Mouse (Mus musculus): ENCODE data around the gene Fam129c. TPM values are rescaled to one million over a fixed set of nuclear protein-coding genes. Genes with fewer than 3 reads are reported as not detected.

Fam129c gene
- polyA plus RNA-seq, 1 experiment from 2014 or later: 2.8 TPM

DNA sequence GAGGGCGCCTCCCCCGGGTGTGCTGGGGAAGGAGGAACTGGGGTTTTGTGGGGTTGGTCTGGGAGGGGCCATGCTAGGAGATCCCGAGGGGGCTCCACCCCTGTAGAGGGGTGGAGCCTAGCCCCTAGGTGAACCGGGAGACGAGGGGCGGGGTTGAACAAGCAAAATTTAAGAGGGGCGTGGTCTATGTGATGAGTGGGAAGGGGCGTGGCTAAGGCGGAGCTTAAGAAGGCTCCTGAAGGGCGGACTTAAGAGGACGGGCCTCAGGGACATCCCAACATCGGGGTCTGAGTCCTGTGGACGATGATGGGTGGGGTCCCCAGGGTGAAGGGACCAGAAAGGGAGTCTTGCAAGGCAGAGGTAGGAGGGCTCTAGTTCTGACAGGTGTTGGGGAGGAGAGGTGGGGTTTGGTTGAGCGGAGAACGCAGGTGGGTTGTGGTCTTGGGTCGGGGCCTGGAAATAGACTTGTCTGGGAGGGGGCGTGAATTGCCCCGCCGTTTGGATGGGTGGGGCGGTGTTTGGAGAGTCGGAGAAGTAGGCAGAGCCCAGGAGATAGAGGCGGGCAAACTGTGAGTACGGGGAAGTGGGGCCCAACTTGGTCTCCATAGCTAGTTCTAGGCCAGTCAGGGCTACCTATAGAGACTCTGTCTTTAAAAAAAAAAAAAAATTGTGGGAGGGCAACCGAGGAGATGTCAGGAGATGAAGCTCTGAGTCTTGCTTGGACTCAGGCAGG, 38.3 kb upstream of the Fam129c start:
- 2% methylated on average over 24 of the region's 24 CpGs for WGBS
- Histone ChIP-seq H3K36me3 (ENCODE audit: insufficient read depth, low read length) (no peaks in the 10 kb centered on the region), H3K27ac (no peak overlapping the region), H3K9me3 (replicated peaks; ENCODE audit: low read length) (no peaks in the 10 kb centered on the region), H3K4me3 (replicated peaks; ENCODE audit: low read depth, low read length) (peak overlapping the region; percentile 52), H3K9ac (ENCODE audit: low read depth, low read length) (peak overlapping the region; percentile 61; the same call in 1 of the 2 replicates), H3K4me2 (ENCODE audit: low read length) (peak overlapping the region; percentile 84), H3K27me3 (ENCODE audit: insufficient read depth, low read length) (peaks cover 12% of the 10 kb centered on the region; the same call in 1 of the 2 replicates), H3K4me1 (replicated peaks; ENCODE audit: insufficient read depth, low read length) (peaks cover 4% of the 10 kb centered on the region; the same call in 1 of the 2 replicates)
- TF ChIP-seq CTCF (IDR thresholded peaks at IDR 0.05; ENCODE audit: low read depth): peak; percentile 17; the same call in 1 of the 2 replicates
- ATAC-seq (replicated peaks; ENCODE audit: low FRiP score, low read depth): peak; percentile 65
- peak; percentile 94 for DNase-seq (ENCODE audit: low spot score)

- no peak overlapping the region for H3K27ac ChIP-seq
These were observed 37.4 kb upstream of the Fam129c start for GRCm38 (mm10) chr8:71560071-71560470.

DNA sequence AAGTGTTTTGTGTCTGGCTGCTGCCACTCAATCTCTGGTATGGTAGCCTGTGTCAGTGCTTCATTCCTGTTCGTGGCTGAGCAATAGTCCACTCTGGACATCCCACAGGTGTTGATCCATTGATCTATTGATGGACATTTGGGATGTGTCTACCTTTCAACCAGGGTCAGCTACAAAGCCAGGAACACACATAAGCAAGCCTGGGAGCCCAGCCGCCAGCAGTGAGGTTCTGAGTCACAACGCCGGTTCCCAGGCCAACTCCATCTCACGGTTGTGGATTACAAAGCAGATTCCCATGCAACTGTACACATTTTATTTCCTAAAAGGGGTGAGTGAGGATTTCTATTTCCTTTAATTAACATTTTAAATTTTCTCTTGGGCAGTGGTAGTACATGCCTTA, 36.7 kb upstream of the Fam129c start:
- Histone ChIP-seq H3K4me2 (ENCODE audit: low read length) (no peak overlapping the region), H3K4me1 (replicated peaks; ENCODE audit: insufficient read depth, low read length) (peaks cover 4% of the 10 kb centered on the region; the same call in 1 of the 2 replicates), H3K27me3 (ENCODE audit: insufficient read depth, low read length) (peaks cover 12% of the 10 kb centered on the region; the same call in 1 of the 2 replicates), H3K9me3 (replicated peaks; ENCODE audit: low read length) (no peaks in the 10 kb centered on the region), H3K9ac (ENCODE audit: low read depth, low read length) (no peak overlapping the region), H3K36me3 (ENCODE audit: insufficient read depth, low read length) (no peaks in the 10 kb centered on the region), H3K27ac (no peak overlapping the region), H3K4me3 (replicated peaks; ENCODE audit: low read depth, low read length) (no peak overlapping the region)
- ATAC-seq (replicated peaks; ENCODE audit: low FRiP score, low read depth): no peak
- no peak for TF ChIP-seq CTCF (IDR thresholded peaks at IDR 0.05; ENCODE audit: low read depth)
- WGBS: 87% methylated on average over 5 of the region's 5 CpGs
- no peak for DNase-seq (ENCODE audit: low spot score)

More at GRCm38 (mm10) chr8:71560071-71560470, 37.4 kb upstream of the Fam129c start:
- H3K9ac ChIP-seq (ENCODE audit: low read depth, low read length): no peak overlapping the region
- peaks cover 4% of the 10 kb centered on the region; the same call in 1 of the 2 replicates for H3K4me1 ChIP-seq (replicated peaks; ENCODE audit: insufficient read depth, low read length)
- H3K36me3 ChIP-seq (ENCODE audit: insufficient read depth, low read length): no peaks in the 10 kb centered on the region
- DNase-seq (ENCODE audit: low spot score) (no peak), ATAC-seq (replicated peaks; ENCODE audit: low FRiP score, low read depth) (no peak)
- H3K9me3 ChIP-seq (replicated peaks; ENCODE audit: low read length): no peaks in the 10 kb centered on the region
- WGBS: 73% methylated on average over 3 of the region's 3 CpGs
- TF ChIP-seq CTCF (IDR thresholded peaks at IDR 0.05; ENCODE audit: low read depth): no peak
- peaks cover 12% of the 10 kb centered on the region; the same call in 1 of the 2 replicates for H3K27me3 ChIP-seq (ENCODE audit: insufficient read depth, low read length)
- H3K4me3 ChIP-seq (replicated peaks; ENCODE audit: low read depth, low read length): no peak overlapping the region
- H3K4me2 ChIP-seq (ENCODE audit: low read length): no peak overlapping the region

- H3K27me3 ChIP-seq (ENCODE audit: insufficient read depth, low read length): peaks cover 12% of the 10 kb centered on the region; the same call in 1 of the 2 replicates
- no peak overlapping the region for H3K27ac ChIP-seq
- H3K9me3 ChIP-seq (replicated peaks; ENCODE audit: low read length): no peaks in the 10 kb centered on the region
- DNase-seq (ENCODE audit: low spot score) (peak; percentile 89), ATAC-seq (replicated peaks; ENCODE audit: low FRiP score, low read depth) (peak; percentile 14; the same call in 1 of the 2 replicates)
- H3K4me3 ChIP-seq (replicated peaks; ENCODE audit: low read depth, low read length): no peak overlapping the region
- no peak overlapping the region for H3K9ac ChIP-seq (ENCODE audit: low read depth, low read length)
- 4% methylated on average over 15 of the region's 15 CpGs for WGBS
- no peaks in the 10 kb centered on the region for H3K36me3 ChIP-seq (ENCODE audit: insufficient read depth, low read length)
- peaks cover 4% of the 10 kb centered on the region; the same call in 1 of the 2 replicates for H3K4me1 ChIP-seq (replicated peaks; ENCODE audit: insufficient read depth, low read length)
- no peak overlapping the region for H3K4me2 ChIP-seq (ENCODE audit: low read length)
- peak; percentile 98 for TF ChIP-seq CTCF (IDR thresholded peaks at IDR 0.05; ENCODE audit: low read depth)
These were observed 36.0 kb upstream of the Fam129c start for GRCm38 (mm10) chr8:71561401-71561800.

DNA sequence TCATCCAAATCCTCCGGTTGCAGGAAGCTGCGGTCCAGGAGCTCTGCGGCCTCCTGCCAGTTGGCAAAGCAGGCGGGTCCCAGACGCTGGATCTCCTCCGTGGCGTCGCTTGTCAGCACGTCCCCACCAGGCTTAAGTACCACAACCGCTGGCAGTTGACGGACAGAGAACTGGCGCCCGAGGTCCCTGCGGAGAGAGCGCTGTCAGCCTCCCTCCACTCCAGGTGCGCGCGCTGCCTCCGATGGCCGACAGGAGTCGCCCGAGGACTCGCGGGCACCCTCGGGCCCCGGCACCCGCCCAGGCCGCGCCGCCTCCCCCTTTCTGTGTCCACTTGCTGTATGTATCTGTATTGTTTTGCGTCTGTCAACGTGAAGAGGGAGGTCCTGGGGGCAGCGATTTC, 34.7 kb upstream of the Fam129c start:
- 2% methylated on average over 33 of the region's 33 CpGs for WGBS
- H3K27me3 ChIP-seq (ENCODE audit: insufficient read depth, low read length): peaks cover 11% of the 10 kb centered on the region; the same call in 1 of the 2 replicates
- H3K4me3 ChIP-seq (replicated peaks; ENCODE audit: low read depth, low read length): peak overlapping the region; percentile 20
- peaks cover 4% of the 10 kb centered on the region; the same call in 1 of the 2 replicates for H3K4me1 ChIP-seq (replicated peaks; ENCODE audit: insufficient read depth, low read length)
- H3K36me3 ChIP-seq (ENCODE audit: insufficient read depth, low read length): no peaks in the 10 kb centered on the region
- H3K4me2 ChIP-seq (ENCODE audit: low read length): peak overlapping the region; percentile 51
- ATAC-seq (replicated peaks; ENCODE audit: low FRiP score, low read depth) (peak; percentile 30), DNase-seq (ENCODE audit: low spot score) (peak; percentile 71)
- H3K27ac ChIP-seq: no peak overlapping the region
- H3K9me3 ChIP-seq (replicated peaks; ENCODE audit: low read length): no peaks in the 10 kb centered on the region
- no peak overlapping the region for H3K9ac ChIP-seq (ENCODE audit: low read depth, low read length)
- peak; percentile 81 for TF ChIP-seq CTCF (IDR thresholded peaks at IDR 0.05; ENCODE audit: low read depth)

DNA sequence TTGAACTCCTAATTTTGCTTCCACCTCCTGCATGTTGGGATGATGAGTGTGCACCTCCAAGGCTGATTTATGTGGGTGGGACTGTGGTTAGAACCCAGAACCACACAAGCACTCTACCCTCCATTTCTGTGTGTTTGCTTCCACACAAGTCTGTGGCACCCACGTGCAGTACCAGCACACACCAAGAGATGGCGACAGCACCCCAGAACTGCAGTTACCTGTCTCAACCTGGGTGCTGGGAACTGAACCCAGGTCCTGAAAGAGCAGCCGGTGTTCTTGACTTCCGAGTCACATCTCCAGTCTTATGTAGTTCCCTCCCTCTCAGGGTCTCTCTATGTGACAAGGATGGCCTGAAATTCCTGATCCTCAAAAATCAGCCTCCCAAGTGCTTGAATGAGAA, 33.5 kb upstream of the Fam129c start:
- no peak for DNase-seq (ENCODE audit: low spot score)
- TF ChIP-seq CTCF (IDR thresholded peaks at IDR 0.05; ENCODE audit: low read depth): peak; percentile 29; the same call in 1 of the 2 replicates
- H3K4me2 ChIP-seq (ENCODE audit: low read length): no peak overlapping the region
- H3K36me3 ChIP-seq (ENCODE audit: insufficient read depth, low read length): no peaks in the 10 kb centered on the region
- H3K9ac ChIP-seq (ENCODE audit: low read depth, low read length): no peak overlapping the region
- 88% methylated on average over 4 of the region's 4 CpGs for WGBS
- H3K27ac ChIP-seq: no peak overlapping the region
- no peak for ATAC-seq (replicated peaks; ENCODE audit: low FRiP score, low read depth)
- no peak overlapping the region for H3K4me3 ChIP-seq (replicated peaks; ENCODE audit: low read depth, low read length)
- peaks cover 5% of the 10 kb centered on the region; the same call in 1 of the 2 replicates for H3K27me3 ChIP-seq (ENCODE audit: insufficient read depth, low read length)
- H3K4me1 ChIP-seq (replicated peaks; ENCODE audit: insufficient read depth, low read length): peaks cover 8% of the 10 kb centered on the region; the same call in 1 of the 2 replicates
- no peaks in the 10 kb centered on the region for H3K9me3 ChIP-seq (replicated peaks; ENCODE audit: low read length)
